Mouse (Mus musculus): Measurements from ENCODE around the gene Lrat. TPM values are rescaled to one million over a fixed set of nuclear protein-coding genes. Genes with fewer than 3 reads are reported as not detected.
A peak's percentile ranks its signal among the peaks of the same experiment; 100 is the strongest.

Gene Lrat
- polyA plus RNA-seq, 1 experiment from 2014 or later: 0.12 TPM

GRCm38 (mm10) chr3:82888842-82889241 lies 14.9 kb downstream of the Lrat start:
- no peak overlapping the region for H3K4me2 ChIP-seq
- ATAC-seq (ENCODE audit: extremely low read depth, insufficient number of reproducible peaks, low FRiP score, low TSS enrichment): no peak
- WGBS: 16% methylated on average over 2 of the region's 2 CpGs

GRCm38 (mm10) chr3:82877258-82877657 lies 26.5 kb downstream of the Lrat start:
- no peak overlapping the region for H3K27ac ChIP-seq (replicated peaks)
- no peak overlapping the region; the same call in 1 of the 2 replicates for H3K4me2 ChIP-seq
- no peak overlapping the region for H3K9ac ChIP-seq
- peaks cover 31% of the 10 kb centered on the region for H3K27me3 ChIP-seq (replicated peaks)
- ATAC-seq (ENCODE audit: extremely low read depth, insufficient number of reproducible peaks, low FRiP score, low TSS enrichment): no peak
- peaks cover 12% of the 10 kb centered on the region for H3K4me1 ChIP-seq
- no peaks in the 10 kb centered on the region for H3K36me3 ChIP-seq
- 0 out of 2 replicates have a peak, but pooled peaks cover 3% of the 10 kb centered on the region for H3K9me3 ChIP-seq
- 2% methylated on average over 4 of the region's 4 CpGs for WGBS
- H3K4me3 ChIP-seq: no peak overlapping the region

More at GRCm38 (mm10) chr3:82888842-82889241, 14.9 kb downstream of the Lrat start:
- no peaks in the 10 kb centered on the region for H3K9me3 ChIP-seq
- H3K27me3 ChIP-seq (replicated peaks): no peaks in the 10 kb centered on the region
- no peak overlapping the region for H3K4me3 ChIP-seq
- no peak overlapping the region for H3K27ac ChIP-seq (replicated peaks)
- H3K36me3 ChIP-seq: no peaks in the 10 kb centered on the region
- H3K9ac ChIP-seq: no peak overlapping the region
- no peaks in the 10 kb centered on the region for H3K4me1 ChIP-seq

GRCm38 (mm10) chr3:82876372-82876739 lies 27.4 kb downstream of the Lrat start, which contains the start of gene Rbm46:
Gene Rbm46 (minus strand): TSS chr3:82876483.
- Histone ChIP-seq H3K27me3 (replicated peaks) (peaks cover 31% of the 10 kb centered on the region), H3K4me1 (peaks cover 12% of the 10 kb centered on the region), H3K9me3 (0 out of 2 replicates have a peak, but pooled peaks cover 3% of the 10 kb centered on the region), H3K4me3 (peak within 1 kb of the TSS; percentile 52), H3K4me2 (peak within 1 kb of the TSS; percentile 71), H3K27ac (replicated peaks) (no peak within 1 kb of the TSS), H3K9ac (peak within 1 kb of the TSS; percentile 25; the same call in 1 of the 2 replicates), H3K36me3 (no peaks in the 10 kb centered on the region)
- 18% methylated on average over 36 of the region's 36 CpGs for WGBS
- peak; percentile 76 for ATAC-seq (ENCODE audit: extremely low read depth, insufficient number of reproducible peaks, low FRiP score, low TSS enrichment)

GRCm38 (mm10) chr3:82875671-82876371 lies 28.0 kb downstream of the Lrat start:
- Histone ChIP-seq H3K27me3 (replicated peaks) (peaks cover 31% of the 10 kb centered on the region), H3K9me3 (0 out of 2 replicates have a peak, but pooled peaks cover 3% of the 10 kb centered on the region), H3K4me2 (peak overlapping the region; percentile 71), H3K4me1 (peaks cover 12% of the 10 kb centered on the region), H3K9ac (peak overlapping the region; percentile 25; the same call in 1 of the 2 replicates), H3K36me3 (no peaks in the 10 kb centered on the region), H3K27ac (replicated peaks) (no peak overlapping the region), H3K4me3 (peak overlapping the region; percentile 52)
- WGBS: 20% methylated on average over 68 of the region's 69 CpGs
- ATAC-seq (ENCODE audit: extremely low read depth, insufficient number of reproducible peaks, low FRiP score, low TSS enrichment): no peak

- no peaks in the 10 kb centered on the region for H3K36me3 ChIP-seq
- no peak overlapping the region for H3K4me3 ChIP-seq
- H3K9me3 ChIP-seq: no peaks in the 10 kb centered on the region
- no peak for ATAC-seq (ENCODE audit: extremely low read depth, insufficient number of reproducible peaks, low FRiP score, low TSS enrichment)
- no peak overlapping the region for H3K27ac ChIP-seq (replicated peaks)
- WGBS: 17% methylated on average over 4 of the region's 4 CpGs
- no peak overlapping the region for H3K4me2 ChIP-seq
- H3K9ac ChIP-seq: no peak overlapping the region
- H3K4me1 ChIP-seq: no peaks in the 10 kb centered on the region
- H3K27me3 ChIP-seq (replicated peaks): no peaks in the 10 kb centered on the region
Measured at GRCm38 (mm10) chr3:82857414-82858077, 46.2 kb downstream of the Lrat start.

Other genes starting within 250 kb of the Lrat start
- gene Rbm46, start 27.5 kb downstream of the Lrat start, polyA plus RNA-seq (2015; fragmentation: Nextera tagmentation; extraction: Ambion mirVana): 1.9 and 2.5 TPM in 2 replicates
- gene Fgg, start 103.8 kb upstream of the Lrat start, polyA plus RNA-seq (2015; fragmentation: Nextera tagmentation; extraction: Ambion mirVana): 2.9 and 9.8 TPM in 2 replicates
- gene Fga, start 122.1 kb upstream of the Lrat start, polyA plus RNA-seq (2015; fragmentation: Nextera tagmentation; extraction: Ambion mirVana): 1.4 and 8.7 TPM in 2 replicates
- gene Fgb, start 145.9 kb upstream of the Lrat start, polyA plus RNA-seq (2015; fragmentation: Nextera tagmentation; extraction: Ambion mirVana): 0.82 and 5.8 TPM in 2 replicates
- 56.5 and 68.0 TPM in 2 replicates for gene Plrg1, start 151.5 kb upstream of the Lrat start, polyA plus RNA-seq (2015; fragmentation: Nextera tagmentation; extraction: Ambion mirVana)
- 0.08 and 0.23 TPM in 2 replicates for gene Dchs2, start 224.0 kb upstream of the Lrat start, polyA plus RNA-seq (2015; fragmentation: Nextera tagmentation; extraction: Ambion mirVana)